Mouse (Mus musculus) cerebellum, postnatal 25 days (tissue): ENCODE measurements around the gene Ccr8.

Source experiments
- DNase-seq, 2 experiments: peaks; one replicate each; pipeline ENCODE4 v3.0.0; 2021; ENCODE audit warnings: mixed read lengths in 2 of 2

Gene Ccr8

DNA sequence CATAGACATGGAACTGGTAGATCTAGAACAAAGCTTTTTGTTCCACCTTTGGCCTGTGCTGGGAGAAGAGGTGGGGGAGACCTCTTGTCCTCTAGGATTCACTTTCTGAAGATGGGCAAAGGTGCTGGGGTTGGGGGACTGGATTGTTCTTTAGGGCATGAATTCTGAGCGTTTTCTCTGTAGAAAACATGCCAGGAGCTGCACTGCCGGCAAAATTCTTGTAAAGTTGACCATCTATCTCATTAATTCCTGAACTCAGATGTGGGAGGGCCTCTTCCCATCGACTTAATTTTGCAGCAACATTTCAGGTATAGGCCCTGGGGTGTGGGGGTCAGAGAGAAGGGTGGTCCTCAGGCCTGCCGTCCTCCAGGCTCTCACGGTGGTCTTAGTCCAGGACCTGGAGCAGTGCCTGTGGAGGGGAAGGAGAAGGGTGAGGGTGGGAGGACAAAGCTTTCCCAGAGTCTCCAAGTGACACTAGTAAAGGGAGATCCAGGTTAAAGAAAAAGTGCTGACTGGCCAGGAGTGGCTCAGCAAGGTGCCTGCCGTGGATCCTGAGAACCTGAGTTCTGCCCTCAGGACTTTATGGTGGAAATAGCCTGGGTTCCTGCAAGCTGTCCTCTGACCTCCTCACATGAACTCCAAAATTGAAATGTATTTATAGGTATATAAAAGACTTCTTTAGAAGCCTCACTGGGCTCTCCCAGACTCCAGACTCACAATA lies 42.0 kb downstream of the Ccr8 start:
- no peak for DNase-seq

- no peak for DNase-seq
Observed at GRCm38 (mm10) chr9:120134529-120135160, 42.7 kb downstream of the Ccr8 start.

GRCm38 (mm10) chr9:120135454-120135853 lies 43.5 kb downstream of the Ccr8 start:
- DNase-seq, result no peak

DNA sequence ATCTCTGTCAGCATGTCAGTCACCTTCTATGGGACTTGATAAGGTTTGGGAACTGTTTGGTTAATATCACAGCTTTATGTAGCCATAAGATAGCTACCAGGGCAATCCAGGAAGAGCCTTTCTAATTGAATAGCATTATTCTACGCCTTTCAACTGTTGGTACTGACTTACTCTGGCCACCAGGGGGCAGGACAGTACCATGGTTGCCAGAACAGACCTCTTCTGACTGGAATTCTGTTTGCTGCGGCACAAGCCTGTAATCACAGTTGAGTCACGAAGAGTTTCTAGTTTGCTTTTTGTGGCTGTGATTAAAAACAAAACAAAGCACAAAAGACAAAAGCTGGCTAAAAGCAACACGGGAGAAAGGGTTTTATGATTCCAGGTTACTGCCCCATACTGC lies 48.7 kb downstream of the Ccr8 start:
- peak; percentile 77 to 89 for DNase-seq

GRCm38 (mm10) chr9:120144474-120144873 lies 52.6 kb downstream of the Ccr8 start:
- no peak for DNase-seq
